Comparison of ENCODE assay signal across 10 mouse cellular contexts in the genomic region with DNA sequence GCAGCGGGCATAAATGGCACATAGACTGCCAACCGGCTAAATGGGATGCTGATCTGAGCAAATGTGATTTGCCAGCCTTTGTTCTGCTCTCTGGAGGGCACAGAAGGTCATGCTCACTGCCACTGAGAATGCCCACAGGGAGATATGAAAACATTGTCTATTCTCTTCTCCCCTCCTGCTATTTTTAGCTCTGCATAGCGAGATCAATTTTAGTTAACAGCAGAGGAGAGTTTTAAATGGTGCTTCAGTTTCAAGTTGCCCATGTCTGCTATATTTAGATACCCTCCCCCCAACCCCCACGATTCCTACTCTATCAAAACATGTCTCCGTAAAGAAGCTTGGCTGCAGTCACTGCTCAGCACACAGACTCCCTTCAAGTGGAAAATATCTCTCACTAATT. TPM values are rescaled to one million over a fixed set of nuclear protein-coding genes. Genes with fewer than 3 reads are reported as not detected.
DNase-seq lines count a peak whose midpoint lies in the region; ATAC-seq and TF ChIP-seq lines count a peak whose summit lies in the region.
"Had no signal": no experiment of that assay in that cellular context is flagged by ENCODE, and none has a peak within 500 bp of the region (broad histone marks: within the 10 kb centered on the region; RNA-seq: fewer than 3 reads in every experiment).

No protein-coding gene starts in this region.

- no peaks in the 10 kb centered on the region for H3K9me3 ChIP-seq in heart, embryonic 11.5 days (replicated peaks; ENCODE audit: control insufficient read depth, low read length)
- H3K9me3 ChIP-seq: embryonic facial prominence, embryonic 12.5 days; liver, embryonic 15.5 days had no signal

- H3K4me3 ChIP-seq in heart, embryonic 11.5 days (ENCODE audit: low read depth, low read length): no peak overlapping the region
- H3K4me3 ChIP-seq in kidney, adult 2 months (ENCODE audit: insufficient read depth, low read depth, low read length): no peak overlapping the region
- H3K4me3 ChIP-seq: embryonic facial prominence, embryonic 12.5 days; liver, embryonic 15.5 days had no signal

- TF ChIP-seq POLR2A in brain, embryonic 14.5 days (IDR thresholded peaks at IDR 0.05; ENCODE audit: borderline replicate concordance, extremely low read depth, insufficient read depth, insufficient read length, poor library complexity, severe bottlenecking): no peak
- no peak for TF ChIP-seq POLR2A in kidney, adult 2 months (IDR thresholded peaks at IDR 0.05; ENCODE audit: low read depth, low read length)

- H3K4me2 ChIP-seq in heart, embryonic 11.5 days: peak overlapping the region; percentile 24; the same call in 1 of the 2 replicates
- H3K4me2 ChIP-seq: embryonic facial prominence, embryonic 12.5 days; liver, embryonic 15.5 days had no signal

- peaks cover 18% of the 10 kb centered on the region; the same call in 1 of the 2 replicates for H3K4me1 ChIP-seq in heart, embryonic 11.5 days (ENCODE audit: control insufficient read depth, insufficient read depth, low read length)
- H3K4me1 ChIP-seq in kidney, adult 2 months (ENCODE audit: control insufficient read depth, insufficient read depth, low read length): peaks cover 4% of the 10 kb centered on the region; the same call in 1 of the 2 replicates
- H3K4me1 ChIP-seq: liver, embryonic 15.5 days had no signal

- DNase-seq in frontal cortex, postnatal 14 days (ENCODE audit: low spot score in 2 of 2): no peak
- DNase-seq in brain, embryonic 14.5 days (ENCODE audit: low read depth): peak; percentile 93
- DNase-seq in left cerebral cortex, postnatal 25 days (ENCODE audit: low spot score in 2 of 2): peak; percentile 28 to 54
- DNase-seq in c-Kit-positive CD71-positive TER-119-positive erythroid progenitor cells, embryonic 14.5 days (ENCODE audit: low spot score): no peak
- no peak for DNase-seq in kidney, adult 2 months
- DNase-seq in adrenal gland, adult 2 months: no peak

- no peaks in the 10 kb centered on the region for H3K27me3 ChIP-seq in heart, embryonic 11.5 days (ENCODE audit: control insufficient read depth, insufficient read depth, low read length)
- no peaks in the 10 kb centered on the region for H3K27me3 ChIP-seq in kidney, adult 2 months (replicated peaks; ENCODE audit: control insufficient read depth, insufficient read depth, low read length)
- H3K27me3 ChIP-seq: embryonic facial prominence, embryonic 12.5 days; liver, embryonic 15.5 days had no signal

- WGBS in heart, embryonic 11.5 days (ENCODE audit: insufficient replicate concordance): 21% methylated on average over 5 of the region's 5 CpGs
- WGBS in kidney, adult 2 months: 24% methylated on average over 5 of the region's 5 CpGs

- TF ChIP-seq CTCF in brain, embryonic 14.5 days (IDR thresholded peaks at IDR 0.05; ENCODE audit: borderline replicate concordance, extremely low read depth, insufficient read depth, insufficient read length): no peak
- no peak for TF ChIP-seq CTCF in kidney, adult 2 months (conservative IDR thresholded peaks at IDR 0.05; ENCODE audit: insufficient read depth, insufficient read length, low read depth, low read length)

- no peak overlapping the region for H3K9ac ChIP-seq in heart, embryonic 11.5 days (ENCODE audit: low read depth, low read length)
- H3K9ac ChIP-seq: embryonic facial prominence, embryonic 12.5 days; liver, embryonic 15.5 days had no signal

- peak; percentile 38 for ATAC-seq in frontal cortex, adult (ENCODE audit: low TSS enrichment)
- peak; percentile 39 for ATAC-seq in heart, embryonic 11.5 days (replicated peaks; ENCODE audit: insufficient number of reproducible peaks, low FRiP score, low TSS enrichment)

- H3K27ac ChIP-seq in heart, embryonic 11.5 days (ENCODE audit: low read depth, low read length): peak overlapping the region; percentile 85
- no peak overlapping the region for H3K27ac ChIP-seq in kidney, adult 2 months (ENCODE audit: insufficient read depth, low read depth, low read length)
- H3K27ac ChIP-seq: embryonic facial prominence, embryonic 12.5 days; liver, embryonic 15.5 days had no signal

- H3K36me3 ChIP-seq in heart, embryonic 11.5 days (ENCODE audit: control insufficient read depth, insufficient read depth, low read length): no peaks in the 10 kb centered on the region
- no peaks in the 10 kb centered on the region for H3K36me3 ChIP-seq in kidney, adult 2 months (ENCODE audit: control insufficient read depth, insufficient read depth, low read length)
- H3K36me3 ChIP-seq: embryonic facial prominence, embryonic 12.5 days; liver, embryonic 15.5 days had no signal

- intact Hi-C loops in left cerebral cortex, postnatal 25 days (cut with DNase I): loop anchor here (10.0 kb wide), 1 partner anchor 72 kb away; no protein-coding TSS in a partner anchor

RNA-seq across cellular contexts. Expression of gene Enpp5, which starts 52.2 kb away (rescaled TPM):
- 61.1 and 76.1 TPM in 2 replicates for polyA plus RNA-seq in brain, embryonic 14.5 days (2012; rRNA removed)
- 7.8 and 10.0 TPM in 2 replicates for polyA plus RNA-seq in heart, embryonic 11.5 days (2014; fragmentation: Nextera tagmentation; extraction: Ambion mirVana)
- total RNA-seq in left cerebral cortex, postnatal 25 days (2021): 100 to 1,000 TPM; 178 to 182 TPM
- 89.5 and 98.4 TPM in 2 replicates for polyA plus RNA-seq in kidney, adult 2 months (2012; rRNA removed)
- total RNA-seq in adrenal gland, adult 2 months (2021): 10 to 100 TPM; 59.2 to 63.9 TPM
- polyA plus RNA-seq in adrenal gland, adult 2 months (2012; rRNA removed): 8.6 and 9.2 TPM in 2 replicates

Comparison
In these comparisons a context has a peak if more than half of its experiments do, and no peak if none do; other contexts are left out.
1. DNase-seq: peak in brain, embryonic 14.5 days (single experiment) and left cerebral cortex, postnatal 25 days (2 of 2); none in frontal cortex, postnatal 14 days (0 of 2), c-Kit-positive CD71-positive TER-119-positive erythroid progenitor cells, embryonic 14.5 days (single experiment), kidney, adult 2 months (single experiment) and adrenal gland, adult 2 months (single experiment).